Mouse (Mus musculus) forebrain, embryonic 16.5 days (tissue): ENCODE results near the gene Actn4. TPM values are rescaled to one million over a fixed set of nuclear protein-coding genes. Genes with fewer than 3 reads are reported as not detected.

Source experiments
- ATAC-seq: fragments of 200-750 bp; cut with Nextera tagmentation; 2 replicates; pipeline ENCODE4 v1.8.0; 2017; ENCODE audit warnings: mild to moderate bottlenecking, moderate library complexity
- H3K27ac ChIP-seq: fragments of 300-500 bp; sonication (generic); 2 replicates; pipeline ENCODE4 v1.5.1; 2014; ENCODE audit warnings: low read length, control low read depth
- H3K27me3 ChIP-seq: fragments of 300-500 bp; sonication (generic); replicated peaks from 2 replicates; pipeline ENCODE4 v1.6.1; 2014; ENCODE audit warnings: low read length; ENCODE audit not compliant: control insufficient read depth, insufficient read depth
- H3K36me3 ChIP-seq: fragments of 300-500 bp; sonication (generic); 2 replicates; pipeline ENCODE4 v1.6.1; 2014; ENCODE audit not compliant: control insufficient read depth, insufficient read depth
- H3K4me1 ChIP-seq: fragments of 300-500 bp; sonication (generic); replicated peaks from 2 replicates; pipeline ENCODE4 v1.6.1; 2014; ENCODE audit warnings: low read length; ENCODE audit not compliant: control insufficient read depth, insufficient read depth
- H3K4me2 ChIP-seq: fragments of 300-500 bp; sonication (generic); 2 replicates; pipeline ENCODE4 v1.6.1; 2014; ENCODE audit warnings: mild to moderate bottlenecking, low read length, control low read depth
- H3K4me3 ChIP-seq: fragments of 300-500 bp; sonication (generic); replicated peaks from 2 replicates; pipeline ENCODE4 v1.5.1; 2014; ENCODE audit warnings: mild to moderate bottlenecking, low read length, control low read depth
- H3K9ac ChIP-seq: fragments of 300-500 bp; sonication (generic); replicated peaks from 2 replicates; pipeline ENCODE4 v1.6.1; 2014; ENCODE audit warnings: low read depth, low read length, control low read depth
- H3K9me3 ChIP-seq: fragments of 300-500 bp; sonication (generic); 2 replicates; pipeline ENCODE4 v1.6.1; 2016; ENCODE audit warnings: low read length; ENCODE audit not compliant: control insufficient read depth
- WGBS: fragments of 180-500 bp; shearing (Covaris S2); extraction: QIAGEN DNeasy Blood & Tissue Kit; methylation state at CpG from one replicate; pipeline ENCODE4 v1.1.7; 2014; 5-methylcytosine and 5-hydroxymethylcytosine counted together
- polyA plus RNA-seq: library from polyadenylated mRNA; unstranded; fragments of >200 nt; fragmentation: Nextera tagmentation; extraction: Ambion mirVana; gene quantifications from 2 replicates; pipeline ENCODE4 v1.2.1, GENCODE M21; 2015

Gene Actn4
- polyA plus RNA-seq, 1 experiment from 2014 or later: 150 TPM

DNA sequence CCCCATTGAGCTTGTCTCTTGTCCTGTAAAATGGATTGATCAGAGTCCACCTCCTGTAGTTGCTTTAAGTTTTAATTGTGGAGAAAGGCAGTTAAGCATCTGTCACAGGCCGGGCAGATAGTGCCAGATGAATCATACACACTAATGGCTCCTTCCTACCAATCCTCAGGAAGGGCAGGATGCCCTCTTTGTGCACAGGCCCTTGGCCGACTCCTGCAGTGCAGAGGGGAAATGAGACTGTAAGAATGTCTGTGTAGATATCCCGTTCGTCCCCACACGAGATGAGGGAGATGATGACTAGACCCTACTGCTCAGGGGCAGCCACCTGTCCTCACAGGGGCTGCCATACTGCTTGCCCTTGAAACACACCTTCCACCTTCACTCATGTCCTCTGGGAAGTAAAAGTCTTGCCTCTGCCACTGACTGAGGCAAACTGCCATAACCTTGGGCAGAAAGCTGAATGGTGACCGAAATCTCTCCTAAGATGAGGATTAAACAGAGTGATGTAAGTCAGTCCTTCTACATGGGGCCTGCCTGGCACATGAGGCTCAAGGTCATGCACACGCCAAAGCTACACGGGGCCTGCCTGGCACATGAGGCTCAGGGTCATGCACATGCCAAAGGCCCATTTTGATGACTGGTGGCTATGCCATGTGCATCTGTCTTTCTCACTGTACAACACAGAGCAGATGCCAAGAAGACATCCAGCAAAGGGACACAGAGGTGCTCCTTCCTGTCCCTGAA is 40.2 kb downstream of the Actn4 start:
- Histone ChIP-seq H3K9me3 (no peaks in the 10 kb centered on the region), H3K4me2 (no peak overlapping the region), H3K9ac (no peak overlapping the region), H3K27me3 (no peaks in the 10 kb centered on the region), H3K4me3 (no peak overlapping the region), H3K4me1 (peaks cover 60% of the 10 kb centered on the region), H3K27ac (no peak overlapping the region), H3K36me3 (no peaks in the 10 kb centered on the region)
- 86% methylated on average over 8 of the region's 8 CpGs for WGBS
- no peak for ATAC-seq

DNA sequence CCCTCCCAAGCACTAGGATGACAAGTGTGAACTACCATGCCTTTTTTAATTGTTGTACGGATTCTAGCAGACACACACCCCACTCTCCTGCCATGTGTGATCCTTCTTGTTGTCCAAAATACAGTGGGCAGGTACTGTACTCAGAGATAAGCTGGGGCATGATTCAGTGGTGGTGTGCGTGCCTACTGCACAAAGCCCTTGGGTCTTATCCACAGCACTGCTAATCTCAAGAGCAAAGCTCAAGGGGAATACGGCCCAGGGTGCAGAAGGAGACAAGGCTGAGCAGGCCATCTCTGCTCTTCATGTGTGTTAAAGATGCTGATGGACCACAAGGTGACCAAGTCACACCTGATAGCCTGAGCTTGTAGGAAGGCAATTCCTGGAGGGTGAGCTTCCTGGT is 41.0 kb downstream of the Actn4 start:
- H3K27me3 ChIP-seq: no peaks in the 10 kb centered on the region
- no peak overlapping the region for H3K4me3 ChIP-seq
- WGBS: 94% methylated on average over 3 of the region's 3 CpGs
- H3K4me2 ChIP-seq: no peak overlapping the region
- no peak for ATAC-seq
- H3K9ac ChIP-seq: no peak overlapping the region
- no peak overlapping the region for H3K27ac ChIP-seq
- no peaks in the 10 kb centered on the region for H3K36me3 ChIP-seq
- H3K9me3 ChIP-seq: no peaks in the 10 kb centered on the region
- H3K4me1 ChIP-seq: peaks cover 60% of the 10 kb centered on the region

DNA sequence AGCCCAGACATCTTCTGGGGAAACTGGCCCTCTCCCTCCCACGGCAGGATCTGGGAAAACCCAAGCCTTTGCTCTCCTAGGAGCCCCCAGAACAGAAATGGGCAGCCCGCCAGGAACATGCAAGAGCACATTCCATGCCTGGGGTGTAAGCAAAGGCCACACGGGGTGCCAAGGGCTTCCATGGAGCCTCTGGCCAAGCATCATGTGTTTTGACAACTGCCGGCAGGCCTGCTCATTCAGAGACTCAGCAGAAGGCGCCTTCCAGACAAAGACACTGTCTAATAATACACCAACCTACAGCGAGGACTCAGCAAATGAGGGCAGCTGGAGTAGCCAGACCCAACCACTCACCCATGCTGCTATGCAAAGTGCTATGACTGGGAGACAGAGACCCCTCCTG is 42.3 kb downstream of the Actn4 start:
- H3K9me3 ChIP-seq: no peaks in the 10 kb centered on the region
- H3K9ac ChIP-seq: no peak overlapping the region
- H3K27me3 ChIP-seq: no peaks in the 10 kb centered on the region
- H3K36me3 ChIP-seq: peaks cover 11% of the 10 kb centered on the region
- peaks cover 57% of the 10 kb centered on the region for H3K4me1 ChIP-seq
- no peak overlapping the region for H3K4me2 ChIP-seq
- ATAC-seq: peak; percentile 92
- H3K4me3 ChIP-seq: no peak overlapping the region
- WGBS: 0% methylated on average over 6 of the region's 6 CpGs
- H3K27ac ChIP-seq: no peak overlapping the region

DNA sequence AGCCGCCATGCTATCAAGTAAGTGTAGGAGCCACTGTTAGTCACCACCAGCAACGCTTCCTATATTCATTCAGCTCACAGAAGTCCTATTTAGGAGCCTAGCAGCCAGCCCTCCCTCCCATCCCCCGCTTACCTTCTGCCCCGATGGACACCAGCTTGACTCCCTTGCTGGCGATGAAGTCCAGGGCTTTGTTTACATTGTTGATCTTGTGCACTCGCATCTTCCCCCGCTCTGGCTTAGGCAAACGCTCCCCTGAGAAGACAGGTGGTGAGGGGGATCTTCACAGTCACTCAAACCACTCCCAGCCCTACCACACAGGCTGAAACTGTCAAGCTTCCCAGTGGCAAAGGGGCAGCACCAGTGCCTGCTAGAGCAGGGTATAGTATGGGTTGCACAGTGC is 43.6 kb downstream of the Actn4 start:
- no peak overlapping the region for H3K4me3 ChIP-seq
- H3K4me1 ChIP-seq: peaks cover 45% of the 10 kb centered on the region
- 82% methylated on average over 8 of the region's 8 CpGs for WGBS

DNA sequence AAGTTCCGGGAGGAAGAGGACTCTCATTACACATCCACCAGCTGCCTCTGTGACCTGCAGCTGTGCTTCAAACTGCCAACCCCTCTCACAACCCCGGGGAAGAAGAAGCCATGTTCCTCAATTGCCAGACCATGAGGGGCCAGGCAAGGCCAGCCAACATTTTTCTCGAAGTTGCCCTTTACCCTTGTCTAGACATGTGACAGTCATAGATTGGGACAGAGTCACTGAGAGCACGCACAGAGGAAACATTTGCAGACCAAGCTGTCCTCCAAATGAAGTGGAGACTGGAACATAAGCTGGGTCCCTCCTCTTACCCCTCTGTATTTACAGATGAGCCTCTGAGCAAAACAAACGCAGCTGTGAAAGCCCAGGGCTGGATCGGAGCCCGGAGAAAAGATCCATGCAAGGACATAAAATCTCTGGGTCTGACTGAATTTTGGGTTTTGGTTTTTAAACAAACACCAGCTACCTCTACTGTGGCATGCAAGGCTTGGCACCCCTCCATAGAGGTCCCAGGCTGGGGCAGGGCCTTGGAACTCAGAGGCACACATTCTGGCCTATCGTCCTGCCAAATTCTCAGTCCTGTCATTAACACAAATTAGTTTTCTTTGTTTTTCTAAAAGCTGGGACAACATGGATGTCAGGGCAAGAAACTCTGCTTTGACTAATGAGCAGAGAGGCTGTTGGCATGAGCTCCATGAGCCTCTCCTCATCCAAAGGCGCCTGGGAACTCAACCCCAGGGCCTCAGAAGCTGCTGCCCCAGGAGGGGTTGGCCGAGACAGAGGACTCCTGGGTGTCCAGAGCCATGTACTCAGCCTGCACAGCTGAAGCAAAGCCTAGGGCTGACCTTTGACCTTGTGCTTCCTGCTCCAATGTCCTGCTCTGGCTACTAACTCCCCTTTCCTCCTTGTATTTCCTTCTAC is 44.4 kb downstream of the Actn4 start:
- ATAC-seq: peak; percentile 49
- Histone ChIP-seq H3K9ac (no peak overlapping the region), H3K36me3 (peaks cover 13% of the 10 kb centered on the region), H3K4me1 (peaks cover 38% of the 10 kb centered on the region), H3K27ac (no peak overlapping the region), H3K4me3 (no peak overlapping the region), H3K9me3 (no peaks in the 10 kb centered on the region), H3K27me3 (no peaks in the 10 kb centered on the region), H3K4me2 (no peak overlapping the region)
- WGBS: 48% methylated on average over 10 of the region's 10 CpGs

More for the DNA sequence above, 43.6 kb downstream of the Actn4 start:
- peaks cover 13% of the 10 kb centered on the region for H3K36me3 ChIP-seq
- no peaks in the 10 kb centered on the region for H3K9me3 ChIP-seq
- H3K27me3 ChIP-seq: no peaks in the 10 kb centered on the region
- H3K27ac ChIP-seq: no peak overlapping the region
- H3K9ac ChIP-seq: no peak overlapping the region
- H3K4me2 ChIP-seq: no peak overlapping the region
- no peak for ATAC-seq

DNA sequence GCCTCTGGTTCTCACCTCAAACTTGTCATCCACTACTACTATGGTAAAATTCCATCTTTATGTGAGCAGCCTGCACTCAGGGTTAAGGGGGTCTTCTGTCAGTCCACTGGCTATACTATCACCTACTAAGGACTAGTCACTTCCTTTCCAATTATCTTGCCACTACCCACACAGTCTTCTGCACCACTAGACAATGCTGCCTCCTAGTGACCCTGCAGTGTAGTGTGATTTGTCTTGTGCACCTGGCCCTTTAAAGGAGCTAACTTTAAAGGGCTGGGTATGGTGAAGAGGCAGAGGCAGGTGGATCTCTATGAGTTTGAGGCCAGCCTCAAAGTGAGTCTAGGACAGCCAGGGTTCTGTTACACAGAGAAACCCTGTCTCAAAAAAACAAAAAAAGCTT is 45.6 kb downstream of the Actn4 start:
- Histone ChIP-seq H3K4me2 (no peak overlapping the region), H3K27ac (no peak overlapping the region), H3K27me3 (no peaks in the 10 kb centered on the region), H3K36me3 (peaks cover 21% of the 10 kb centered on the region), H3K9ac (no peak overlapping the region), H3K4me1 (peaks cover 29% of the 10 kb centered on the region), H3K4me3 (no peak overlapping the region), H3K9me3 (no peaks in the 10 kb centered on the region)
- ATAC-seq: no peak

DNA sequence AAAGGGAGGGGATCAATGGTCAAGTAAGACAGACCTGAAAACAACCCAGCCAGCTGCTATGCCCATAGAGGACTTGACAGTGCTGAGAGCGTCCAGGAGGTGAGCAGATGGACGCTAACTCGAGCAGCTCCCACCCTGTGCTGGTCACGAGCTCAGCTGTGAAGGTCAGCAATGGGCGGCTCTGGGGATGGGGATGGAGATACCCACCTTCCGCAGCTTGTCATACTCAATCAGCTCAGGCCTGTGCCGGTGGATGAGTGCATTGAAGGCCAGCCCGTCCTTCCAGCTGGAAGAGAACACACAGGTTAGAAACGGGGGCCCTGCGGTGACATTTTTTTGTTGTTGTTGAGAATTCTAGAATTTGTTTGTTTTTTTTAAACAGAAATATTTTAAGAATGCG is 49.0 kb downstream of the Actn4 start:
- H3K4me1 ChIP-seq: peaks cover 5% of the 10 kb centered on the region
- no peak overlapping the region for H3K27ac ChIP-seq
- WGBS: 86% methylated on average over 11 of the region's 11 CpGs
- peaks cover 32% of the 10 kb centered on the region for H3K36me3 ChIP-seq
- no peaks in the 10 kb centered on the region for H3K9me3 ChIP-seq
- no peak overlapping the region for H3K9ac ChIP-seq
- no peak for ATAC-seq
- no peak overlapping the region for H3K4me2 ChIP-seq
- H3K4me3 ChIP-seq: no peak overlapping the region
- no peaks in the 10 kb centered on the region for H3K27me3 ChIP-seq

DNA sequence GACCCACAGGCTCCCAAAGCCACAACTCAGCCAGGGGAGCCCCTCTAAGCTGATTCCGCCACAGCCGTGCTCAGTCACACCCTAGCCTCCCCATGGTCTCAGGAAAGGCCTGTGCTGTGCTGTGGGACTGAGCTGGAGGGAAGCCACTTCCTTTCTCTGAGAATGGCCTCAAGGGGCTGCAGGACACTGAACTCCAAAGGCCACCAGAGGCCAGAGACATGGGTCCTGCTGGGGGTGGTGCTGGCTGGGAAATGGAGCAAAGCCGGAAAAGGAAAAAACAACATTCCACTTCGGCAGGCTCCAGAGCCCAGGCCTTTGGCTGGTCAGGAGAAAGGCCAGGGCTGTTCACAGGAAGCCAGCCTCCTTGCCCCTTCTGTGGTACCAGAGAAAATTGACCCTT is 50.5 kb downstream of the Actn4 start:
- WGBS: 87% methylated on average over 4 of the region's 4 CpGs
- Histone ChIP-seq H3K27me3 (no peaks in the 10 kb centered on the region), H3K27ac (no peak overlapping the region), H3K4me2 (no peak overlapping the region), H3K36me3 (peaks cover 37% of the 10 kb centered on the region), H3K4me3 (no peak overlapping the region), H3K4me1 (no peaks in the 10 kb centered on the region), H3K9me3 (no peaks in the 10 kb centered on the region), H3K9ac (no peak overlapping the region)
- ATAC-seq: no peak

DNA sequence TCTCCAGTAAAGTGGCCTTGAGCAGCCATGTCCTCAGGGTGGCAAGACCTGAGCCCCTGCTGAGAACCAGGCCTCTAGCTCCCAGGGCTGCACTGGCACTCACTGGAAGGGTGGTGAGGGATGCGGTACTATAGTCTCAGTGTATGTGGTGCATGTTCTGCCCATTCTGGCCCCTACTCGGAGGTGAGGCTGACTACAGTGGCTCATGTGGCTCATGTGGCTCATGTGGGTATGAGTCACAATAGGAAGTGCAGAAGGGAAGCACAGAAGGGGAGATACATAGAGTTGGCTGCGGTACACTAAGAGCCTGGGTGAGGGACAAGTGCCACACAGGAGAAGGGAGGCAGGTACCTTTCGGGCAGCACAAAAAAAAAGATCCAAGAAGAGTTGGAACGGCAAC is 54.9 kb downstream of the Actn4 start:
- no peak for ATAC-seq

More for the DNA sequence above, 54.9 kb downstream of the Actn4 start:
- 95% methylated on average over 5 of the region's 5 CpGs for WGBS
- H3K4me2 ChIP-seq: no peak overlapping the region
- no peaks in the 10 kb centered on the region for H3K4me1 ChIP-seq
- peaks cover 41% of the 10 kb centered on the region for H3K36me3 ChIP-seq
- no peak overlapping the region for H3K4me3 ChIP-seq
- H3K9me3 ChIP-seq: no peaks in the 10 kb centered on the region
- H3K9ac ChIP-seq: no peak overlapping the region
- no peak overlapping the region for H3K27ac ChIP-seq
- no peaks in the 10 kb centered on the region for H3K27me3 ChIP-seq
